Mouse (Mus musculus): ENCODE measurements around the gene Acta2. TPM values are rescaled to one million over a fixed set of nuclear protein-coding genes. Genes with fewer than 3 reads are reported as not detected.

Gene Acta2
- 100 to 1,000 TPM; 163 to 208 TPM for polyA plus RNA-seq (2012; fragmentation: generic; extraction: Trizol)

DNA sequence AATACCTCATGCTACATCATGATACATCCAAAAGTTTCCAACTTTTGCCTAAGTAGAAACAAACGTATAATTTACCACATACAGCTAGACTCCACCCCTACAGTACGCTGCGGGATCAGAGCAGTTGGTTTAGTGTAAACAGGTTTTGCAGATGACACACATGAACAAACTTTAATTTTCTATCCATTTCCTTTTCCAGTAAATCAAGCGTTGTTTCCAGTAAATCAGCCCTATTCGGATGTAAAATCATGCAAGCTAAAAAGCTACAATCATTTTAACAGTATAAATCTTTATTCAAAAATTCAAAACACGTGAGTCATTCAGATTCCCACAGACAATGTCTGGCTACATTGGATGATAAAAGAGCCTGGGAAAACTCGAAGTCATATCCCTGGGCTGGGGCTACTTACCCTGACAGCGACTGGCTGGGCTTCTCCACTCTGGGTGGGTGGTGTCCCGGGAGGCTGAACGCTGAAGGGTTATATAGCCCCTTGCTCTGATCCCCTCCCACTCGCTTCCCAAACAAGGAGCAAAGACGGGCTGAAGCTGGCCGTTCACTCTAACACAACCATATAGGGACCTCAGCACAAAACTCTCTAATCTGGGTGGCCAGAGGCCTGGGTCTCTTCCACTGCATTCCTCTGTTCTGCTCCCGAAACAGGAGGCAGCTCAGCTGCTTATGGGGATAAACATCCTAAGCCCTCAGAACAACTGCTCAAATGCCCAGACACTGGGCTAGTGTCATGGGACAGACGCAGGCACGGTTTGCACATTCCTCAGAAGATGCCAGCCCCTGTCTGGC, at the start of gene Acta2:
Gene Acta2, minus strand, starts transcription at position 711 of the 802 bp plus-strand sequence.

GRCm38 (mm10) chr19:34289948-34290789, 34.8 kb upstream of the Acta2 start, which contains the start of gene Fas:
Gene Fas (plus strand): TSS chr19:34290666.

DNA sequence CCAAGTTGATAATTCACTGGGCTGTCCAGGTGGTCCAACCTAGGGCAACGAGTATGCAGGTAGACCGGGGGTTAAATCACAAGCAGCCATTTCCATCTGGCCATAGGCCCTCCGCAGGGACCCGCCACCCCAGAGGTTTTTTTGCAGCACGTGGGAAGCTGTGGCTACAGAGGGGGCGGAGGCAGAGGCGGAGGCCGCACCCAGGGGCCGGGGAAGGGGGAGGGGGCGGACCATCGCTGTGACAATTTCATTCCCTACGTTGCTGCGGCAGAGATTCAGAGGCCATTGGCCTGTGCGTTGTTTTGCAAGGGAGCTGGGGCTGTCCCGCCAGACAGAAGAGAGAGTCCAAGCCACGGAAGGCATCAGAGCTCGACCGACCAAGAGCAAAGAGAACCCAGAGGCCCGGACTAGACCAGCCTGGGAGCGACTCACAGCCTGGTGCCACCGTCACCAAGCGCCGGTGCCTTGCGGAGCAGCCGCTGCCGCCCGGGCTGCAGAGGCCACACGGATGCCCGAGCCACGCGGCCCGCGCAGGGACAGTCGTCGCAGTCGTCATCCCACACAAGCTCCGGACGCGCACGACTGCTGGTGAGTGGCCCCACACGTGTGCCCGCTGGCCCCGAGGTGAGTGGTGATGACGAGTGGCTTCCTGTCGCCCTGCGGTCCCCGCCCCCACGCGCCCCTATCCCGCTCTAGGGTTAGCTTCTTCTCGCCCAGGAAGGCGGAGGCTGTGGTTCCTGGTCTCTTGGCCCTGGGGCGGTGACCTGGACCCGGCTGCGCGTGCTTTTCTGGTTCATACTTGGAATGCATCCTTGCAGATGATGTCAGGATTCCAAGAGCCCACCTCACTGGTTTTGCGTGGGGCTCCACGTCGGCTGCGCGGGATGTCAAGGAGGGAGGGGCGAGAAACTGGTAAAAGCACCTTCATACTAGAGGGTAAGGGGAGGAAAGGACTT, 63.1 kb downstream of the Acta2 start, which contains the start of gene Stambpl1:
Gene Stambpl1, plus strand, starts transcription at position 222 of the 956 bp plus-strand sequence.

Other genes with a start within 250 kb of the Acta2 start
- not detected for gene Lipk, start 247.3 kb downstream of the Acta2 start, polyA plus RNA-seq (2012; fragmentation: generic; extraction: Trizol)
- not detected for gene Lipn, start 188.2 kb downstream of the Acta2 start, polyA plus RNA-seq (2012; fragmentation: generic; extraction: Trizol)
- not detected for gene Lipm, start 154.7 kb downstream of the Acta2 start, polyA plus RNA-seq (2012; fragmentation: generic; extraction: Trizol)
- not detected for gene Ankrd22, start 89.5 kb downstream of the Acta2 start, polyA plus RNA-seq (2012; fragmentation: generic; extraction: Trizol)
- gene Stambpl1, start 63.4 kb downstream of the Acta2 start, polyA plus RNA-seq (2012; fragmentation: generic; extraction: Trizol): 10 to 100 TPM in 1 of 2 experiments, 1 to 10 TPM in 1; 3.1 to 15.1 TPM
- gene Fas, start 35.1 kb upstream of the Acta2 start, polyA plus RNA-seq (2012; fragmentation: generic; extraction: Trizol): 10 to 100 TPM in 1 of 2 experiments, under 1 TPM in 1; 0.96 to 12.4 TPM
- under 1 TPM in 1 of 2 experiments, not detected in 1; 0.17 TPM for gene Ch25h, start 219.6 kb upstream of the Acta2 start, polyA plus RNA-seq (2012; fragmentation: generic; extraction: Trizol)